Mouse (Mus musculus): ENCODE data around the gene Nmbr. TPM values are rescaled to one million over a fixed set of nuclear protein-coding genes. Genes with fewer than 3 reads are reported as not detected.

Nmbr gene
- 1.5 and 2.1 TPM in 2 replicates for polyA plus RNA-seq (2021; fragmentation: Nextera tagmentation)
- long read RNA-seq, experiment 1, transcript Nmbr-201 (3 exons, 1,599 nt): major isoform, 22 of 28 reads
- long read RNA-seq, experiment 1, partial matches to known transcripts: 0 of 28 reads
- long read RNA-seq, experiment 1, other reads (novel, unspliced or antisense): 5 of 28 reads
- long read RNA-seq, experiment 2, partial matches to known transcripts: 0 of 1 reads
- long read RNA-seq, experiment 2, other reads (novel, unspliced or antisense): 0 of 1 reads

DNA sequence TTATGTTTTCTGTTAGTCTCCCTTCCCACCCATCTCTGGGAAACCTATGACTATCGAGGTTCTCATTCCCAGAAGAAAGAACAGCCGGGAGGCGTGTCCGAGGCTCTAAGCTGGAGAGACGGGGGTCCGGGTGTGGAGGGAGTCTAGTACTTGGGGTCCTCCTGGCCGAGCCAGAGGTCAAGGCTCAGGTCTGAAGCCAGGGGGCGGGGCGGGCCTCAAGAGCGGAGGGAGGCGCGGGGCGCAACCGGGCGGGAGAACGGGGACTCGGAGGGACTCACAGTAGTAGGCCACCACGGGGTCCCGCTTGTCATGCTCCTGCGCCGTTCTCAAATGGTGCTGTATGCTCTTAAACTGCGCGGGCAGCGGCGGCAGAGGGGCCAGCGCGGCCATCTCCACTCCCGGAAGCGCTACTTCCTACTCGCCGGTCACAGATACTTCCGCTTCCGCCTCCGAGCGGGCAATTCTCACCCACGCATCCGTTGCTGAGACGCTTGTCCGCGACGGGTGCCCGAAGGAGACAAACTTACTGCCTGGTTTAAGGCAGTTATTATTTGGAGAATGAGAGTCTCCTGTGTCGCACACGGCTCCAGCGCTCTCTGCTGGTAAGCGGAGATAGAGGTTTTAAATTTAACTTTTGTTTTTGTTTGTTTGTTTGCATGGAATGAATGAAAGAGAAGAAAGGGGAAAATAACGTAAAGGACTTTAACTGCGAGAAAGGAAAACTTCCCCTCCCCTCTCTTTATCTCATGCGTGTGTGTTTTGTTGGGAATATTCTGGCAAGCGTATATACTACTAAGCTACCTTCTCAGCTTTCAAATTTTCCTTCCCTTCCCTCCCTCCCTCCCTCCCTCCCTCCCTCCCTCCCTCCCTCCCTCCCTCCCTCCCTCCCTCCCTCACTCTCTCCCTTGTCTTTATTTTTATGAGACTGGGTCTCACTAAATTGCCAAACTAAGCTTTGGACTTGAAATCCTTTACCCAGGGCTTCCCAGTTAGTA, at the start of gene Nmbr, which contains the start of gene Vta1:
Nmbr (plus strand) TSS at position 520 of the 995 bp plus-strand sequence.
Vta1 (minus strand) TSS at position 489 of the 995 bp plus-strand sequence.

DNA sequence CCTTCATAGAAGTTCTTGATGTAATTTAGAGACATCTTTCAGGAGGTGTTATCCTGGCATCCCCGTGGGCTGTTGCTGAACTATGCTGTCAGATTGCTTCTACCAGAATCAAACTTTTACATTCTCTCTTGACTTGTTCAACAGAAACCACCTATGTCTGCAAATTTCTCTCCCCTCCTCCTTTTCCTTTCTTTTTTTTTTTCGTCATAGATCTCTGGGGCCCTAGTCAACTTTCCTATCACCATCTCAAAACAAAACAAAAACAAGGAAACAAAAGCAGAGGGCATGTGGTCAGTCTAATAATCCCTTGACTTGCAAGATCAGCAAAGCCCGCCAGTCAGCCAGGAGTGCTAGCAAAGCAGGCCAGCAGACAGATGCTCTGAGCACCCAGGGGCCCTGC, 12.7 kb downstream of the Nmbr start, which contains the start of gene Gje1:
Gje1 (minus strand) TSS at position 101 of the 400 bp plus-strand sequence.

Other genes starting within 250 kb of the Nmbr start
- gene Adgrg6, start 159.9 kb upstream of the Nmbr start, polyA plus RNA-seq (2021; fragmentation: Nextera tagmentation): 0.55 and 0.56 TPM in 2 replicates
- gene Vta1, start within 50 bp of the Nmbr start, polyA plus RNA-seq (2021; fragmentation: Nextera tagmentation): 101 and 153 TPM in 2 replicates
- not detected in 2 replicates for gene Gje1, start 12.6 kb downstream of the Nmbr start, polyA plus RNA-seq (2021; fragmentation: Nextera tagmentation)

Data from left cerebral cortex, adult 6 months (tissue).